Mouse (Mus musculus): ENCODE results near the gene H2al1b. TPM values are rescaled to one million over a fixed set of nuclear protein-coding genes. Genes with fewer than 3 reads are reported as not detected.
"Not testable (repeated sequence)": the region's sequence is repeated elsewhere in the genome, so short reads cannot be mapped to it uniquely, and the experiment has no call there.

Gene H2al1b
- total RNA-seq, 2 experiments from 2014 or later, result not detected

- DNase-seq; intact Hi-C loops (cut with DNase I; ENCODE audit: low total_unique reads): not testable (repeated sequence)
Observed at GRCm38 (mm10) chrX:11327522-11327921, 25.3 kb downstream of the H2al1b start, which contains the start of gene H2al1j. H2al1j (plus strand) TSS chrX:11327822.

- intact Hi-C loops (cut with DNase I; ENCODE audit: low total_unique reads), result no loop called here
- DNase-seq, result no peak
Observed at GRCm38 (mm10) chrX:11345762-11346161, 43.5 kb downstream of the H2al1b start.

- DNase-seq, result no peak
- intact Hi-C loops (cut with DNase I; ENCODE audit: low total_unique reads), result no loop called here
Observed at GRCm38 (mm10) chrX:11346756-11347155, 44.5 kb downstream of the H2al1b start.

Other genes with a start within 250 kb of the H2al1b start
- not detected for gene H2al1a, start 3.2 kb upstream of the H2al1b start, total RNA-seq (2021)
- gene H2al1c, start 3.2 kb downstream of the H2al1b start, total RNA-seq (2021), result not detected
- gene H2al1d, start 6.4 kb downstream of the H2al1b start, total RNA-seq (2021), result not detected
- gene H2al1e, start 9.5 kb downstream of the H2al1b start, total RNA-seq (2021), result not detected
- not detected for gene H2al1f, start 12.7 kb downstream of the H2al1b start, total RNA-seq (2021)
- gene H2al1g, start 15.8 kb downstream of the H2al1b start, total RNA-seq (2021), result not detected
- gene H2al1h, start 19.1 kb downstream of the H2al1b start, total RNA-seq (2021), result not detected
- not detected for gene H2al1i, start 22.2 kb downstream of the H2al1b start, total RNA-seq (2021)
- not detected for gene H2al1j, start 25.4 kb downstream of the H2al1b start, total RNA-seq (2021)